Mouse (Mus musculus) cerebellum, adult (tissue): ENCODE measurements around the gene Cnga1.

Experiments used
- ATAC-seq: cut with Nextera tagmentation; 2 replicates; pipeline ENCODE4 v1.9.2; 2017; ENCODE audit warnings: mild to moderate bottlenecking, moderate library complexity, mixed read lengths; ENCODE audit not compliant: insufficient number of reproducible peaks, low FRiP score, low TSS enrichment

Cnga1 gene

DNA sequence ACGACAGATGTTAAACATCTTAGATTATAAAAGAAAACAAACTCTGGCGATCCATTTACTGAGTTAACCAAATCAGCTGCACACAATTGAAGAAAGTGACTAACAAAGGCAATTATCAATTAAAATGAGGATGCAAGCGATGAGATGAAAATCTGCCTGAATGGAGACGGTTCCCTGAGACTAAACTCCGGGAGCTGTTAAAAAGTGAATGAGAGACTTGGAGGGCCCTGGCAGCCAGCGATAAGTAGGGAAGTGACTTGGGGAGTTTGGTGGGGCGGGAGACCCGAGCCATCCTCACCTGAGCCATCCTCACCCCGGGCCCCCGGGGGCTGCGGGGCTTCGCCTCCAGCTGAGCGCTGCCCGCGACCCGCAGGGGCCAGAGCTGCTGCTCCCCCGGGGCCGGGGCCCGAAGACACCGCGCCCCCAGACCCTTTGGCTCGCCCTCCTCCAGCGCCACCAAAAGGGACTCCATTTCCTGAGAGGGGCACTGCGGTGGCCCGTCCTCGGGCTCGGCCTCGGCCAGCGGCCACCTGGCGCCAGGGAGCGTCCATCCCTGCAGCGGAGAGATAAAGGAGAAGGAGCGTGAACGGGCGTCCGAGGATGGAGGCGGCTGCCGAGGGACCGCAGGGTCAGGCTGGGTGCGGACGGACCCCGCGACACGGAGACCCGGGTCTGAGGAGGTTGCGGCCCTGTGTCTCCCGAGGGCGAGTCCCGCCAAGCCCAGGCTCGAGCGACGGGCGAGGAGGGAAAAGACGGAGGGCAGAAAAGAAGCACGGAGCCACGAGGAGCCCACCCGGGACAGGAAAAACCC is 85.2 kb downstream of the Cnga1 start:
- ATAC-seq = peak; percentile 64; the same call in 1 of the 2 replicates

DNA sequence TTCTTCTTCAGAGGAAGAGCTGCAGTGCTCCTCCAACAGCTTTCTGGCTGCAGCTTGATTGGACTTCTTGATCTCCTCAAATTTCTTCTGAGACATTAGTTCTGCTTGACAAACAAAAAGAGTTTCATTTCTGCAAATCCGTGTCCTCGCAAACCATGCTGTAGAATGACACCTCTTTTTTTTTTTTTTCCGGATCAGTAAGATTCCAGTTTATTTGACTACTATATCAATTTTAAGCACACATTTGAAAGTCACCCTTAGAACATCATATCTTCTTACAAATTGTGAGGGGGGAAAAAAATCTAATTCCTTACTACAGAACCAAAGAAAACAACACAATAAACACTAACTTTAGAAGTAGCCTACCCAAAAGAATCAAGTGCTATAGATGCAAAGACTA is 87.8 kb downstream of the Cnga1 start:
- ATAC-seq = no peak
